Mouse (Mus musculus) lung, postnatal 25 days (tissue): ENCODE results near the gene Snap23.

ENCODE experiments used
- DNase-seq: peaks from one replicate; pipeline ENCODE4 v3.0.0; 2022; ENCODE audit warnings: low spot score

Snap23 gene

GRCm38 (mm10) chr2:120589759-120590158, 22.3 kb downstream of the Snap23 start:
- no peak for DNase-seq

- no peak for DNase-seq
Measured at GRCm38 (mm10) chr2:120592227-120592626, 24.8 kb downstream of the Snap23 start.

- DNase-seq = no peak
Measured at GRCm38 (mm10) chr2:120597734-120598133, 30.3 kb downstream of the Snap23 start.

- no peak for DNase-seq
Measured at GRCm38 (mm10) chr2:120599506-120599905, 32.0 kb downstream of the Snap23 start.

GRCm38 (mm10) chr2:120606021-120606690, 38.7 kb downstream of the Snap23 start:
- no peak for DNase-seq

GRCm38 (mm10) chr2:120608830-120609723, 41.6 kb downstream of the Snap23 start, which contains the start of the genes Haus2 and Lrrc57:
Gene Haus2, plus strand, starts transcription at chr2:120609383.
Gene Lrrc57, minus strand, starts transcription at chr2:120609520.
- DNase-seq = peak; percentile 93

GRCm38 (mm10) chr2:120616279-120617163, 49.0 kb downstream of the Snap23 start:
- DNase-seq = no peak

GRCm38 (mm10) chr2:120619538-120619937, 52.1 kb downstream of the Snap23 start:
- DNase-seq = no peak

GRCm38 (mm10) chr2:120622920-120623319, 55.4 kb downstream of the Snap23 start:
- DNase-seq = no peak

GRCm38 (mm10) chr2:120628076-120628865, 60.8 kb downstream of the Snap23 start:
- no peak for DNase-seq

- DNase-seq = peak; percentile 99
Measured at GRCm38 (mm10) chr2:120628886-120629735, 61.6 kb downstream of the Snap23 start, which contains the start of gene Stard9. Gene Stard9, plus strand, starts transcription at chr2:120629121.

GRCm38 (mm10) chr2:120630246-120630645, 62.8 kb downstream of the Snap23 start:
- no peak for DNase-seq

- no peak for DNase-seq
Measured at GRCm38 (mm10) chr2:120630655-120631054, 63.2 kb downstream of the Snap23 start.

GRCm38 (mm10) chr2:120631521-120631920, 64.0 kb downstream of the Snap23 start:
- no peak for DNase-seq

- DNase-seq = peak; percentile 85
Measured at GRCm38 (mm10) chr2:120631957-120632356, 64.5 kb downstream of the Snap23 start.

- DNase-seq = no peak
Measured at GRCm38 (mm10) chr2:120640835-120641234, 73.4 kb downstream of the Snap23 start.

GRCm38 (mm10) chr2:120643836-120644235, 76.4 kb downstream of the Snap23 start:
- DNase-seq = peak; percentile 51

GRCm38 (mm10) chr2:120646777-120647176, 79.3 kb downstream of the Snap23 start:
- DNase-seq = peak; percentile 64
